Mouse (Mus musculus) neural tube, embryonic 10.5 days (tissue): ENCODE measurements around the gene Tldc2.

Experiments
- DNase-seq: peaks from one replicate; pipeline ENCODE4 v3.0.0-alpha.2; 2017; ENCODE audit warnings: low spot score; ENCODE audit errors: extremely low spot score

The Tldc2 gene

DNA sequence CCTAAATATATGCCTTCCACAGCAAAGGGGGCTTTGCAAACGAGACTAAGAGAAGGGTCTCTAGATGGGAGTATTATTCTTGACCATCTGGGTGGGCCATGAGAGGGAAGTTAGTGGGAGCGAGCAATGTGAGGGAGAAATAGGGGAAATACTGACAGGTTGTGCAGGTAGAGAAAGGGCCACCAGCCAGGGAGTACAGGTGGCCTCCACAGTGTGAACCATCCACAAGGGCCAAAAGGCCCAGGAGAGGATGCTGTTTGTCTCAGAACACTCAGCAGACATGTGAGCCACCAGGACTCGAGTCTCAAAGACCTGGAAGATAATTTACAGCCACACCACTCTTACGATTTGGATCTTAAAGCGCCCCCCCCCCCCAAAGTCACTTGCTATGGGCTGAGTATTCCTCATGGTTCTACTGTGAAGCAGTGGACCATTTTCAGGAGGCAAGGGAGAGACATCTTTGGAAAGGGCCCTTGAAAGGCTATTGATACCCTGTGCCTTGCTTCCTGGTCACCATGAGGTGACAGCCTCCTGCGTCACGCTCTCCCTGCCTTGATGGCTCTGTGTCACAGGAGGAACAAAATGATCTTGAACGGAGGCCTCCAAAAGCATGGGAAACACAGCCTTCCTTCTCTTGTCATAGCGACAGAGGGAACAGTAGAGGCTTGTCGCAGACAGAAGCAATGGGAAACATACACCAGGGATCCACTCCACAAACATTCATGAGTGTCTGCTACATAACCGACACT, 26.1 kb upstream of the Tldc2 start:
- DNase-seq = no peak

DNA sequence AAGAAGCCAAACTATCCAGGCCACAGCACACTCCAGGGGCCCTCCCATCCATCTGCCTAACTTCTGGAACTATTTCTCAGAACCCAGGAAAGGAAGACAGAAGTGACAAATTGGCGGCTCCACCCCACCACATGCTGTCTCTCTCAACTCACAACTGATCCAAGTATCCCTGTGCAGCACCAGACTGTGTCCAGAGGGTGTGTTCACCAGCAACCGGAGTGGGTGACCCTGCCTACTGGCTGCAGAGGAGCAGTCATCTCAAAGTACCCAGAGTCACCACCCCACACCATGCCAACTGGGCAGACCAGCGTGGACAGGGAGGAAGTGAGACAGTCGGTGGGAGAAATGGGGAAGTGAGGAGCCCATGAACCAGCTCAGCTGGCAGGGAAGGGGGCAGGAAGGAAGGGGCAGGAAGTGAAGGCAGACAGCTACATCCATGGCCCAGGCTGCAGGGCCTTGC, 23.6 kb upstream of the Tldc2 start:
- DNase-seq = no peak

DNA sequence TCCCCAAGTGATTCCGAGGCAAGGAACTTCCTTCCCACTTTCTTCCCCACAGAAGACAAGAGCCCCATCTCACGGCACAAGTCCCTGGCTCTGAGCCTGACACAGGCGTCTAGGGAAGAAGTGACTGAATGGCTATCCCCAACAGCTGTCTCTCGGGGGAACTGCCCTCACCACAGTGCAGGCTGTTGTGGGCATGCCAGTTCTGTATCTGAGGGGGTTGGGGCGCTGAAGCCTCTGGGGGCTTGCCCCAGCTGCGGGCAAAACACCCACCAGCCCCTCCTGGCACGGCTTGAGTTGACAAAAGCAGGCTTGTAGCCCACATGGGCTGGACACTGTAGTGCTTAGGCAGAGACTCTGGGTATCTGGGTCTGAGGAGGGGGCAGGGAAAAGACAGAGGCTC, 22.7 kb upstream of the Tldc2 start:
- DNase-seq = no peak

GRCm38 (mm10) chr2:157064978-157065878, 21.6 kb upstream of the Tldc2 start:
- no peak for DNase-seq

DNA sequence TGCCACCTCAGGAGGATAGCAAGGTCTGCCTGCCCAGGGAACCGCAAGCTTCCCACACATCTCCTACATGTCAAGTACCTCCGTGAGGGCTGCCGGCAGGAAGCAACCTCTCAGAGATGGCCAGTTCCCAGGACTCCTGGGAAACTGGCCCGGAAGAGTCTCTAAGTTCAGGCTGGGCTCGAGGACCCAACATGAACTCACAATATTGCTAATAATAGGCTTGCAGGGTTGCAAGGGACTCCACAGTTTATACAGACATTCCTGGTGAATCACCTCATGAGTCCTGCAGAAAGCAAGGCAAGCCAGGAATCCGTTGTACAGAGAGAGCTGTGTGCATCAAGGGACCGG, 21.0 kb upstream of the Tldc2 start:
- DNase-seq = no peak

GRCm38 (mm10) chr2:157066731-157067430, 20.0 kb upstream of the Tldc2 start:
- no peak for DNase-seq

DNA sequence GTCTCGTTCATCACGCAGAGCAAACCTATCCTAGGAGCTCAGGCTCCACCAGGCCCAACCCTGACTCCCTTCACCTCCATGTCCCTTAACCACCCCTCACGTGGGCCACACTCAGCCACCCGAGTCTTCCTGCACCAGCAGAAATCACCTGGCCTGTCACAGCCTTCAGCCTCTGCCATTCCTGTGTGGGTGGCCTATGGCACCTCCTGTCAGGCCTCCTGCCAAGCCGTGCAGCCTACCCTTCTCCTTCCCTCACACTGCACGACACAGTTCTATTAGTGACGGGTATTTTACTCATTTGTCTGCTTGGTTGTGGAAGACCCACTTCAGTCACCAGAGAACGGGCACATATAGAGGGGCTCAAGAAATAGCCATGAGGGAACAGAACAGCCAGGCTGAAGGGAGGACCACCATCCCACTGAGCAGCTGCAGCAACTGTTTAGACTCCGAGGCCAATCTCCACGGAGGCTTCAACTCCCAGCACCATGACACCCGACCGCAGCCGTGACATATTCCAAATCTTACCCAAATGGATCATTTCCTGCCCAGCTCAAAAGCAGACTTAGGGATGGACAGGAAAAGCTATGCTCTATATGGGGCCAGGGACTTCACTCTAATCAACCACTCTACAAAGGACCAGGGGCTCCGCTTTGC, 18.0 kb upstream of the Tldc2 start:
- no peak for DNase-seq

- DNase-seq = no peak
Observed at GRCm38 (mm10) chr2:157069355-157069735, 17.5 kb upstream of the Tldc2 start.

- DNase-seq = no peak
Observed at GRCm38 (mm10) chr2:157069755-157070315, 17.0 kb upstream of the Tldc2 start.

GRCm38 (mm10) chr2:157070365-157070764, 16.5 kb upstream of the Tldc2 start:
- DNase-seq = no peak

DNA sequence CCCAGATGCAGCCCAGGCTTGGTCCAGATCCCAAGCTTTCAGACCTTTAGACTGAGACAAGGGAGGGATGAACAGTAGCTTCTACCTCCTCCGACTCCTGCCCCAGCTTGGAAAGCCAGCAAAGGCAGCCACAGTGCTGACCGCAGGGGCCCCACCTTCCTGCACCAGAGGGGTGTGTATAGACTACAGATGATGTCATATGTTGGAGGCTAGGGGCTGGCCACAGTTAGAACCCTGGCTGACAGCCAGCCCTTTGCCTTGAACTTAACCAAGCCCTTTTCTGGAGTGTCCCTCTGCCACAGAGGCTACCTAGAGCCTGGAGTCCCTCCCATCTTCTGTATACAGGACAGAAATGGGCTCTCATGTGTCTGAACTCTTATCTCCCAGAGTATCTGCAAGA, 15.3 kb upstream of the Tldc2 start:
- DNase-seq = no peak

DNA sequence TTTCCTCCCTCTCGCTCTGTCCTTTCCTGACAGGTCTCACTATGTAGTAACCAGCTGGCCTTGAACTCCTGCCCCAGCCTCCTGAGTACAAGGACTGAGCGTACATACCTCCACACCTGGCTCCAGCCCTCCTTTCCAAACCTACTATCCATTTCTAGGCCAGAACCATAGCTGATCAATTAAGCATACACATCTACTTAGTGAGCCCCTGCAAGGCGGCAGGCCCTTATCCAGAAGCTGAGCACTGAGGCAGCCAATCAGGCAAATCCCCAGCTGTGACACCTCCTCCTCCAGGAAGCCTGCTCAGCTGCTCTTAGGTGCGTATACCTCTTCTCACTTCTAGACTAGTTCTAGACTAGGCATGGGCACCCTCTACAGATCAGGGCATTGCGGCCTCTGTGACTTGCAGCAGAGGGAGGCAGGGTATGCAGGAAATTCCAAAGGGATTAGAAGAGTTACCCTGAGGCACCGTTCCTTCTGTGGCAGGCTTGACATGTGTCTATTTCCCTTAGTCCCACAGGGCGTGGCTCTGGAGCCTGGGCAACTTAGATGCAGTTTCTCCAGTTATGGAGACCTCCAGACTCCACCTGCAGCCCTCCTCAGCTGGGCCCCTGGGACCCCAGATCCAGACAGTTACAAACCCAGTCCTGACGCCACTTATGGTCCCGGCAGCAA, 14.4 kb upstream of the Tldc2 start:
- no peak for DNase-seq

DNA sequence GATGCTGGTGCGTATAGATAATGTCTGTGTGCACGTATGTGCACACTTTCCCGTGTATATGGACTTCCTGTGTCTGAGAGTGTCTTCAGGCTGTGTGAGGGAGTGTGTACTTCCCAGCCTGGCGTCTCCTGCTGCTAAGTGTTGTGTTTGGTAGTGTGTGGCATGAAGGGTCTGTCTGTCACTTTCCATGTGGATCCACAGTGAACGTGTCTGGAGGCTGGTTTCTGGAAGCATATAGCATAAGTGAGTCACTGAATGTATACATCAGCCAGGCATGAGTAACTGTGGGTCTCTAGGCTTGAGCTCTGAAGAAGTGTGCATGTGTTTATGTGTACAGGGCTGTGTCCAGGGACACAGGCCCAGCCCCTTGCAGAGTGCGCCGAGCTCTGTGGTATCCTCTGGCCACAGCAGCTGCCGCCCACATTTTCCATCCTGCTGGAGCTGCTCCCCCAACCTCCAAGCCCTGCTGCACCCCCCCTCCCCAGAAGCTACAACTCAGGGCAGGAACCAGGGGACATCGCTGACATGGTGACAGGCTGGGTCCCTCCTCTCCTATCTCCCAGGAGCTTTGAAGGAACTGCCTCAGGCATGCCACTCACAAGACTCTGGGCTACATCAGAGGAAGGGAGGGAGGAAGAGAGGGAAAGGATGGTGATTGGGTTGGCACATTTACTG, 13.3 kb upstream of the Tldc2 start:
- no peak for DNase-seq

GRCm38 (mm10) chr2:157074186-157074724, 12.6 kb upstream of the Tldc2 start:
- no peak for DNase-seq

DNA sequence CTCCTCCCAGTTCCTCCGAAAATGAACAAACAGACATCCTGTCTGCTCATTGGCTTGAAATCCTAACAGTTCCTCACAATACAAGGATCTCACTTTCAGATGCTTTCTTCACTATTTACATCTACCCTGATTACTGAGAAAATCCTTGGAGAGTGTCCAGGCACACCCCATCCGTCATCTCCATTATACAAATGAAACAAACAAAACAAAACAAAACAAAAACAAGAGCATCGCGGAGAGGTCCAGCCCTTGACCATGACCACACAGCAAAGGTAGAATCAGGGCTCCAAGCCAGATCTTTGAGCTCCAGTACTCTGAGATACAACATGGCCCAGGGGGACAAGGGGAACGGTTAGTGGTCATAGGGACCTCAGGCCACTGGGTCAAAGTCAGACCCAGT, 12.1 kb upstream of the Tldc2 start:
- DNase-seq = no peak

GRCm38 (mm10) chr2:157075226-157075625, 11.6 kb upstream of the Tldc2 start:
- no peak for DNase-seq

GRCm38 (mm10) chr2:157075685-157076084, 11.2 kb upstream of the Tldc2 start:
- DNase-seq = no peak

DNA sequence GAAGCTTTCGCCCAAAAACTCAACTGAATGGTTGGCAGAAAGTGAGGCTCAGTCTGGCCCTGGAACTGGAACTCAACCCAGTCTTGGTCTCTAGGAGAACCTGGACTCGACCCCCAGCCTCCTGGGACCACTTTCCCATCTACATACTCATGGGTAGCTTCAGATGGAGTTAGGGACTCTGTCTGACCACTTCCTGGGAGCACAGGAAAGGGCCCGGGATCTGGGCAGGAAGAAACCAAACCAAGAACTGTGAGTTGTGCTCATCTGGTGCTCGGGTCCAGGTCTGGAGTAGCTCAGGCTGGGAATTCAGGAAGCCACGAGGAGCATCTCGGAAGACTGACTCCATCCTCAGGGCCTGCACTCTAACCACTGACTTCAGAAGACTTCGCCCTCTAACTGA, 10.3 kb upstream of the Tldc2 start:
- no peak for DNase-seq

GRCm38 (mm10) chr2:157077160-157077559, 9.7 kb upstream of the Tldc2 start:
- DNase-seq = peak; percentile 36

- DNase-seq = peak; percentile 60
Observed at GRCm38 (mm10) chr2:157077641-157078058, 9.2 kb upstream of the Tldc2 start.
